Mouse (Mus musculus) G1E (cell line): ENCODE measurements at regions not wholly inside any gene's neighbourhood (a gene's known extent, or its start where the extent isn't known, plus 50 kb on each side); places are given as distances from the start of the nearest gene placed in this dataset.

Source experiments
- ATAC-seq: 2 replicates; pipeline ENCODE4 v1.8.0; 2016; ENCODE audit warnings: mild to moderate bottlenecking; ENCODE audit not compliant: insufficient number of reproducible peaks, poor library complexity, low FRiP score, severe bottlenecking; ENCODE audit errors: extremely low read depth
- DNase-seq: peaks from one replicate; pipeline ENCODE4 v3.0.0; 2012; ENCODE audit warnings: low spot score
- H3K27me3 ChIP-seq: 2 replicates; pipeline ENCODE4 v1.6.1; 2012; ENCODE audit warnings: mild to moderate bottlenecking, low read length, inconsistent platforms; ENCODE audit not compliant: insufficient read depth
- H3K36me3 ChIP-seq: replicated peaks from 2 replicates; pipeline ENCODE3; 2012; ENCODE audit warnings: mild to moderate bottlenecking, inconsistent platforms
- H3K4me1 ChIP-seq: 2 replicates; pipeline ENCODE4 v1.6.1; 2012; ENCODE audit warnings: low read depth, low read length, inconsistent platforms, mixed read lengths; ENCODE audit not compliant: insufficient read depth
- H3K4me3 ChIP-seq: 2 replicates; pipeline ENCODE4 v1.5.1; 2012; ENCODE audit warnings: low read depth, mild to moderate bottlenecking, inconsistent platforms, low read length, moderate library complexity, mixed read lengths
- H3K9me3 ChIP-seq: replicated peaks from 2 replicates; pipeline ENCODE4 v1.6.1; 2012; ENCODE audit warnings: inconsistent platforms
- CTCF ChIP-seq: IDR thresholded peaks from 2 replicates; pipeline ENCODE4 v1.5.1; 2012; ENCODE audit warnings: low read depth, low read length, inconsistent platforms, mixed read lengths
- GATA1 ChIP-seq: IDR thresholded peaks from 2 replicates; pipeline ENCODE4 v1.6.1; 2012; ENCODE audit warnings: borderline replicate concordance, low read length, inconsistent platforms, mixed read lengths
- GATA2 ChIP-seq: IDR thresholded peaks from 2 replicates; pipeline ENCODE4 v1.6.1; 2012; ENCODE audit warnings: low read depth, low read length, inconsistent platforms, borderline replicate concordance
- POLR2AphosphoS5 ChIP-seq: IDR thresholded peaks from 2 replicates; pipeline ENCODE4 v1.6.1; 2012; ENCODE audit warnings: low read depth, low read length, inconsistent platforms; ENCODE audit not compliant: insufficient replicate concordance
- TAL1 ChIP-seq: conservative IDR thresholded peaks from 2 replicates; pipeline ENCODE4 v1.6.1; 2012; ENCODE audit warnings: low read depth, low read length, inconsistent platforms, mixed read lengths

GRCm38 (mm10) chr4:11903861-11904260 is 77.2 kb downstream of the Gm10604 start:
- H3K27me3 ChIP-seq = peaks cover 9% of the 10 kb centered on the region
- 0 out of 2 replicates have a peak, but pooled peaks cover 3% of the 10 kb centered on the region for H3K4me1 ChIP-seq
- H3K4me3 ChIP-seq = no peak overlapping the region
- no peaks in the 10 kb centered on the region for H3K9me3 ChIP-seq
- ATAC-seq = no peak
- H3K36me3 ChIP-seq = no peaks in the 10 kb centered on the region
- TF ChIP-seq GATA2 = no peak
- no peak for TF ChIP-seq TAL1
- no peak for TF ChIP-seq POLR2AphosphoS5
- no peak for TF ChIP-seq GATA1
- no peak for TF ChIP-seq CTCF
- DNase-seq = no peak

GRCm38 (mm10) chr4:11903401-11903800 is 77.7 kb downstream of the Gm10604 start:
- DNase-seq (no peak), ATAC-seq (no peak)
- no peak for TF ChIP-seq GATA1
- no peak for TF ChIP-seq TAL1
- TF ChIP-seq POLR2AphosphoS5 = no peak
- no peak for TF ChIP-seq CTCF
- TF ChIP-seq GATA2 = no peak
- 0 out of 2 replicates have a peak, but pooled peaks cover 3% of the 10 kb centered on the region for H3K4me1 ChIP-seq
- H3K4me3 ChIP-seq = no peak overlapping the region
- H3K9me3 ChIP-seq = no peaks in the 10 kb centered on the region
- peaks cover 9% of the 10 kb centered on the region for H3K27me3 ChIP-seq
- no peaks in the 10 kb centered on the region for H3K36me3 ChIP-seq

GRCm38 (mm10) chr4:11899979-11900624 is 81.0 kb downstream of the Gm10604 start:
- DNase-seq = no peak

GRCm38 (mm10) chr4:11897231-11897630 is 83.8 kb downstream of the Gm10604 start:
- Histone ChIP-seq H3K36me3 (no peaks in the 10 kb centered on the region), H3K4me1 (0 out of 2 replicates have a peak, but pooled peaks cover 3% of the 10 kb centered on the region), H3K4me3 (no peak overlapping the region), H3K27me3 (peaks cover 3% of the 10 kb centered on the region; the same call in 1 of the 2 replicates), H3K9me3 (no peaks in the 10 kb centered on the region)
- ATAC-seq (no peak), DNase-seq (no peak)
- TF ChIP-seq POLR2AphosphoS5 = no peak
- TF ChIP-seq CTCF = no peak
- no peak for TF ChIP-seq GATA1
- no peak for TF ChIP-seq TAL1
- no peak for TF ChIP-seq GATA2

More at GRCm38 (mm10) chr4:11899979-11900624, 81.0 kb downstream of the Gm10604 start:
- TF ChIP-seq POLR2AphosphoS5 = no peak
- no peak for TF ChIP-seq GATA1
- no peak for TF ChIP-seq GATA2
- no peak for TF ChIP-seq CTCF
- TF ChIP-seq TAL1 = no peak
- Histone ChIP-seq H3K4me3 (no peak overlapping the region), H3K9me3 (no peaks in the 10 kb centered on the region), H3K36me3 (no peaks in the 10 kb centered on the region), H3K4me1 (0 out of 2 replicates have a peak, but pooled peaks cover 3% of the 10 kb centered on the region), H3K27me3 (no peaks in the 10 kb centered on the region)
- ATAC-seq = peak; percentile 68

GRCm38 (mm10) chr4:11895857-11896825 is 84.9 kb downstream of the Gm10604 start:
- ATAC-seq = no peak
- Histone ChIP-seq H3K36me3 (no peaks in the 10 kb centered on the region), H3K4me3 (no peak overlapping the region), H3K9me3 (no peaks in the 10 kb centered on the region), H3K27me3 (peaks cover 3% of the 10 kb centered on the region; the same call in 1 of the 2 replicates), H3K4me1 (0 out of 2 replicates have a peak, but pooled peaks cover 3% of the 10 kb centered on the region)
- DNase-seq = no peak
- TF ChIP-seq TAL1 (no peak), GATA1 (no peak), POLR2AphosphoS5 (no peak), GATA2 (no peak), CTCF (no peak)
